Mouse (Mus musculus): ENCODE results near the gene Ncoa1.

GRCm38 (mm10) chr12:4463701-4464100 is 13.3 kb downstream of the Ncoa1 start:
- TF ChIP-seq CTCF (IDR thresholded peaks at IDR 0.05) (no peak), POLR2A (IDR thresholded peaks at IDR 0.05; ENCODE audit: insufficient read depth, low read depth, low read length) (no peak)

Data from heart, adult 2 months (tissue).